Mouse (Mus musculus): ENCODE data around the gene Pik3r2. TPM values are rescaled to one million over a fixed set of nuclear protein-coding genes. Genes with fewer than 3 reads are reported as not detected.

Gene Pik3r2
- total and polyA plus RNA-seq, 3 experiments = 23.7 to 37.8 TPM; not detected in 1

DNA sequence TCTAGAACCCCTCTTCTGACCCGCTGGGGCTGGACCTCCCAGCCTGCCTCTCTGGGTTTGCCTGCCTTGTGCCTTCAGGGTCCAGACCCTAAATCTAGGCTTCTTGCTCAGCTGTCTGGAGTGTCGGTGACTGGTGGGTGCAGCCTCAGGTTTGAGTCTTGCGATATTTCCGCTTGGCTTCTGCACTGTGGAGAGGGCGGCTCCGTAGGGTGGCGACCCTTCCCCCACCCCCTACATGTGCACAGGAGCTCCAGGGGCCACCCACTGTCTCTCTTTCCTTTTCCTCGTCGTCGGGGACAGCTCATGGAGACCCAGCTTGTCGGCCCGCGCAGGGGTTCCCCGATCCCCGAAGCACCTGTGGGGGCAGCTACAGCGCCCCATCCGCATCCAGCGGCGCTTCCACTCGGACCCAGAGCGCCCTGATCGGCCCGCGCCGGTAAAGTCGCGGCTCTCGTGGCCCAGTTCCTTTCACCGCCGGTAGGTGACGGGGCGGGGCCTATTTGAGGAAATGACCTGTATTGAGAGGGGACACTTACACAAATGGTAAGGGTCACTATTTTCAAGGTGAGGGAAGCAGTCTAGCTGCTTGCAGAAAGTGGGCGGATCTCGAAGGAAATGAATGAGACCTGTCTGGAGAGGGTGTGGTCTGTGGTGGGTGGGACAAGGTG is 46.6 kb downstream of the Pik3r2 start:
- Histone ChIP-seq H3K4me3 (ENCODE audit: control insufficient read depth in 1 of 2, insufficient read depth in 1 of 2, low read depth in 2 of 2, low read length in 2 of 2) (peak overlapping the region; percentile 83 to 92), H3K27ac (ENCODE audit: control insufficient read depth, low read depth, low read length) (no peak overlapping the region), H3K36me3 (ENCODE audit: control insufficient read depth in 1 of 2, insufficient read depth in 2 of 2, low read length in 2 of 2) (no peaks in the 10 kb centered on the region), H3K27me3 (ENCODE audit: control insufficient read depth in 1 of 2, insufficient read depth in 2 of 2, low read length in 2 of 2) (no peaks in the 10 kb centered on the region; a peak in 2 of 4 replicates), H3K4me1 (ENCODE audit: control insufficient read depth in 1 of 2, insufficient read depth in 2 of 2, low read length in 2 of 2) (peaks cover 0 to 5% of the 10 kb centered on the region in 2 experiments; a peak in 2 of 4 replicates), H3K9me3 (replicated peaks; ENCODE audit: insufficient read depth, low read length) (no peaks in the 10 kb centered on the region), H3K9ac (ENCODE audit: control insufficient read depth, low read depth, low read length, poor library complexity, severe bottlenecking) (peak overlapping the region; percentile 67), H3K79me2 (ENCODE audit: control insufficient read depth, insufficient read depth, low read length, poor library complexity) (no peaks in the 10 kb centered on the region)
- TF ChIP-seq SIN3A (IDR thresholded peaks at IDR 0.05; ENCODE audit: low read length) = no peak
- peak; percentile 58; the same call in 1 of the 2 replicates for TF ChIP-seq HCFC1 (IDR thresholded peaks at IDR 0.05; ENCODE audit: low read depth, low read length)
- 0 out of 2 replicates have a peak, but pooled peaks have one; percentile 9 for TF ChIP-seq NELFE (IDR thresholded peaks at IDR 0.05; ENCODE audit: low read depth, low read length)
- no peak; the same call in 1 of the 2 replicates for TF ChIP-seq MXI1 (IDR thresholded peaks at IDR 0.05; ENCODE audit: low read depth, low read length)
- no peak for TF ChIP-seq GATA1 (IDR thresholded peaks at IDR 0.05; ENCODE audit: low read depth, low read length)
- TF ChIP-seq ELF1 (IDR thresholded peaks at IDR 0.05; ENCODE audit: low read depth, low read length) = 0 out of 2 replicates have a peak, but pooled peaks have one; percentile 18
- peak; percentile 63 for DNase-seq (ENCODE audit: low read depth, low spot score)

DNA sequence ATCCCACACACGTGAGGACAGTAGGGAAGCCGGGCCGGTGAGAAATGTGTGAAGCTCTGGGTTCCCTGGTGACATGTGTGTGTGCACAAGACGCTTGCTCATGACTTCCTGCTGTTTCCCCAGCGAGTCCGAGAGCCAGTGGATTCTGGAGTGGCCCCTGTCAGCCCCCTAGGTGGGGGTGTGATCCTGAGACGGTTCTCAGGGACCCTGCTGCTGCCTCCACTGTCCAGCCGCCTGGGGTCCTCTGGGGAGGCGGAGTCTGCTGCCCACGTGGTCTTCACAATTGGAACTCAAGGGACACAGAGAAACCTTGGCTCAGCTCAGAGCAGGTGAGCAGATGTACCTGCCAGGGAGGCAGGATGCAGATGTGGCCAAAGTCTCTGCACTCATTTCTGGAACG is 49.8 kb downstream of the Pik3r2 start:
- no peak overlapping the region for H3K4me3 ChIP-seq (ENCODE audit: control insufficient read depth in 1 of 2, insufficient read depth in 1 of 2, low read depth in 2 of 2, low read length in 2 of 2)
- TF ChIP-seq TCF12 (IDR thresholded peaks at IDR 0.05; ENCODE audit: low read depth, low read length) (no peak), ZNF384 (IDR thresholded peaks at IDR 0.05; ENCODE audit: low read depth, low read length) (no peak), E2F4 (IDR thresholded peaks at IDR 0.05; ENCODE audit: borderline replicate concordance, low read depth, low read length) (no peak)
- H3K9ac ChIP-seq (ENCODE audit: control insufficient read depth, low read depth, low read length, poor library complexity, severe bottlenecking) = no peak overlapping the region
- no peaks in the 10 kb centered on the region for H3K79me2 ChIP-seq (ENCODE audit: control insufficient read depth, insufficient read depth, low read length, poor library complexity)
- H3K27me3 ChIP-seq (ENCODE audit: control insufficient read depth in 1 of 2, insufficient read depth in 2 of 2, low read length in 2 of 2) = no peaks in the 10 kb centered on the region; a peak in 3 of 4 replicates
- peaks cover 0 to 5% of the 10 kb centered on the region in 2 experiments; a peak in 2 of 4 replicates for H3K4me1 ChIP-seq (ENCODE audit: control insufficient read depth in 1 of 2, insufficient read depth in 2 of 2, low read length in 2 of 2)
- no peaks in the 10 kb centered on the region for H3K9me3 ChIP-seq (replicated peaks; ENCODE audit: insufficient read depth, low read length)
- DNase-seq (ENCODE audit: low read depth, low spot score) = no peak
- no peak overlapping the region for H3K27ac ChIP-seq (ENCODE audit: control insufficient read depth, low read depth, low read length)
- H3K36me3 ChIP-seq (ENCODE audit: control insufficient read depth in 1 of 2, insufficient read depth in 2 of 2, low read length in 2 of 2) = no peaks in the 10 kb centered on the region

DNA sequence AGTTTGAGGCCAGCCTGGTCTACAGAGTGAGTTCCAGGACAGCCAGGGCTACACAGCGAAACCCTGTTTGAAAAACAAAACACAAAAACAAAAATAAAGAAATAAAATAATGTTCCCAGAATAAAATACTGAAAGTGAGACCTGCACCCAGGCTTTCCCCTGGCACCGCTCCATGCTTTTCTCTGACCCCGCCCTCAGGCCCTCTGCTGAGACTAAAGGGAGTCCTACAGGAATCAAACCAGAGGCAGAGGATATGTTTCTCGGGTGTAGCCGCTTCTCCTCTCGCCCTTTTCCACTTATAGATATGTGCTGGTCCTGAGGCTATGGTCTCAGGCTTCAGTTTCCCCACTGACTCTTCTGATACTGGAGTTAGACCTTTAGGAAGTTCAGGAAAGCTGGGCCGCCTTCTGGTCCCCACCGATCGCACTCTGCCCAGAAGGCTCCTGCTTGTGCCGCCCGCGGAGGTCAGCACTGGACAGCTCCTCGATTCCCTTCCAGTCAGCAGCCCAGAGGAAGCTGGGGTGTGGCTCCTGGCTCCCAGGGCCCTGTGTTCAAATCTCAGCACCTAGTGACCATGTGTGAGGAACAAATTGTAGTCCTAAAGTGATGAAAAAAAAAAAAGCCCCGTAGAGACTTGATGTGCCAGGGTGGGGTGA is 50.6 kb downstream of the Pik3r2 start:
- H3K36me3 ChIP-seq (ENCODE audit: control insufficient read depth in 1 of 2, insufficient read depth in 2 of 2, low read length in 2 of 2) = no peaks in the 10 kb centered on the region
- H3K79me2 ChIP-seq (ENCODE audit: control insufficient read depth, insufficient read depth, low read length, poor library complexity) = no peaks in the 10 kb centered on the region
- DNase-seq (ENCODE audit: low read depth, low spot score) = no peak
- peaks cover 0 to 4% of the 10 kb centered on the region in 2 experiments; a peak in 2 of 4 replicates for H3K4me1 ChIP-seq (ENCODE audit: control insufficient read depth in 1 of 2, insufficient read depth in 2 of 2, low read length in 2 of 2)
- H3K9ac ChIP-seq (ENCODE audit: control insufficient read depth, low read depth, low read length, poor library complexity, severe bottlenecking) = no peak overlapping the region
- no peaks in the 10 kb centered on the region; a peak in 3 of 4 replicates for H3K27me3 ChIP-seq (ENCODE audit: control insufficient read depth in 1 of 2, insufficient read depth in 2 of 2, low read length in 2 of 2)
- TF ChIP-seq ZNF384 (IDR thresholded peaks at IDR 0.05; ENCODE audit: low read depth, low read length) (no peak), MAX (IDR thresholded peaks at IDR 0.05; ENCODE audit: low read length) (no peak), RCOR1 (IDR thresholded peaks at IDR 0.05; ENCODE audit: low read depth, low read length) (no peak), ETS1 (IDR thresholded peaks at IDR 0.05; ENCODE audit: low read depth, low read length) (no peak), HCFC1 (IDR thresholded peaks at IDR 0.05; ENCODE audit: low read depth, low read length) (no peak), TBP (IDR thresholded peaks at IDR 0.05; ENCODE audit: low read depth, low read length) (no peak), ZC3H11A (IDR thresholded peaks at IDR 0.05; ENCODE audit: low read depth, low read length) (no peak)
- no peak overlapping the region for H3K27ac ChIP-seq (ENCODE audit: control insufficient read depth, low read depth, low read length)
- H3K4me3 ChIP-seq (ENCODE audit: control insufficient read depth in 1 of 2, insufficient read depth in 1 of 2, low read depth in 2 of 2, low read length in 2 of 2) = no peak overlapping the region
- no peaks in the 10 kb centered on the region for H3K9me3 ChIP-seq (replicated peaks; ENCODE audit: insufficient read depth, low read length)
